Mouse (Mus musculus) heart, adult 2 months (tissue): ENCODE measurements around the gene Ech1. TPM values are rescaled to one million over a fixed set of nuclear protein-coding genes. Genes with fewer than 3 reads are reported as not detected.

Source experiments
- DNase-seq, 2 experiments: peaks; one replicate each; pipeline ENCODE4 v3.0.0; 2021
- H3K27ac ChIP-seq: fragments of 200-600 bp; 2 replicates; pipeline ENCODE4 v1.8.1; 2022
- H3K27me3 ChIP-seq: fragments of 200-500 bp; 2 replicates; pipeline ENCODE4 v1.6.1; 2012; ENCODE audit warnings: mild to moderate bottlenecking, low read length, inconsistent platforms, mixed read lengths; ENCODE audit not compliant: control insufficient read depth, insufficient read depth
- H3K36me3 ChIP-seq: fragments of 200-500 bp; 2 replicates; pipeline ENCODE4 v1.6.1; 2012; ENCODE audit warnings: low read length, inconsistent platforms; ENCODE audit not compliant: control insufficient read depth, insufficient read depth
- H3K4me1 ChIP-seq: fragments of 200-500 bp; 2 replicates; pipeline ENCODE4 v1.6.1; 2011; ENCODE audit warnings: low read length; ENCODE audit not compliant: control insufficient read depth, insufficient read depth
- H3K4me3 ChIP-seq: fragments of 200-600 bp; 2 replicates; pipeline ENCODE4 v1.8.1; 2022
- H3K79me2 ChIP-seq: fragments of 200-500 bp; replicated peaks from 2 replicates; pipeline ENCODE4 v1.6.1; 2012; ENCODE audit warnings: mild to moderate bottlenecking, inconsistent platforms, low read length, moderate library complexity, mixed read lengths; ENCODE audit not compliant: control insufficient read depth, insufficient read depth
- H3K9ac ChIP-seq: fragments of 200-500 bp; 2 replicates; pipeline ENCODE4 v1.6.1; 2012; ENCODE audit warnings: low read depth, mild to moderate bottlenecking, control low read depth, inconsistent platforms, low read length, mixed read lengths
- CTCF ChIP-seq: fragments of 200-600 bp; IDR thresholded peaks from 2 replicates; pipeline ENCODE4 v1.8.1; 2022; ENCODE audit warnings: antibody characterized with exemption, mild to moderate bottlenecking, moderate library complexity
- EP300 ChIP-seq: fragments of 200-500 bp; IDR thresholded peaks from 2 replicates; pipeline ENCODE4 v1.6.1; 2011; ENCODE audit warnings: low read depth, low read length, control low read depth; ENCODE audit not compliant: insufficient read depth
- POLR2A ChIP-seq: fragments of 200-500 bp; IDR thresholded peaks from 2 replicates; pipeline ENCODE4 v1.6.1; 2011; ENCODE audit warnings: mild to moderate bottlenecking, low read depth, low read length, control low read depth; ENCODE audit not compliant: insufficient read depth
- WGBS: fragments of 180-500 bp; shearing (Covaris S2); methylation state at CpG from one replicate; pipeline ENCODE4 v1.1.7; 2018; 5-methylcytosine and 5-hydroxymethylcytosine counted together
- intact Hi-C: fragments of 180-260 bp; cut with DNase I; formaldehyde crosslinking; loops from one replicate; pipeline ENCODE4 v1.15.1; 2025
- polyA plus RNA-seq: library from polyadenylated mRNA; depleted of rRNA; stranded (reverse); fragments of >200 nt; gene quantifications from 2 replicates; pipeline ENCODE4 v1.2.3, GENCODE M21; 2012
- total RNA-seq, 2 experiments: library from RNA; stranded (reverse); gene quantifications; 2 replicates each; pipeline ENCODE4 v1.2.3; 2021

Gene Ech1
- total and polyA plus RNA-seq, 3 experiments, result 1,826 to 2,229 (median 2,087) TPM

DNA sequence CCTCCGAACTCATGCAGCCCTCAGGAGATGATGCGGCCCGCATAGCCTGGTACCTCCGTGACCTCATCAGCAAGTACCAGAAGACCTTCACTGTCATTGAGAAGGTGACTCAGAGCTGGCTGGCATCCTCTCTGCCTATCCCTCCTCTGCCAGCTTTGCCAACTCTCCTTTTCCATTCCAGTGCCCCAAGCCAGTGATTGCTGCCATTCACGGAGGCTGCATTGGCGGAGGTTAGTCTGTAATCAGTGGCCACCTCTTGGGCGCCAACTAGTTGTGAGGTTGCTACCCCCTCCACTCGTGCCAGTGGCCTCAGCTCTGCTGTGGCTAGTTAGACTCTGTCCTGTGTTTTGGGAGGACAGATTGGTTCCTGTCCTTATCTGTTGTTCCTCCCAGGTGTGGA is 4.8 kb downstream of the Ech1 start:
- WGBS, result 62% methylated on average over 8 of the region's 8 CpGs
- peak overlapping the region; percentile 83 for H3K27ac ChIP-seq

DNA sequence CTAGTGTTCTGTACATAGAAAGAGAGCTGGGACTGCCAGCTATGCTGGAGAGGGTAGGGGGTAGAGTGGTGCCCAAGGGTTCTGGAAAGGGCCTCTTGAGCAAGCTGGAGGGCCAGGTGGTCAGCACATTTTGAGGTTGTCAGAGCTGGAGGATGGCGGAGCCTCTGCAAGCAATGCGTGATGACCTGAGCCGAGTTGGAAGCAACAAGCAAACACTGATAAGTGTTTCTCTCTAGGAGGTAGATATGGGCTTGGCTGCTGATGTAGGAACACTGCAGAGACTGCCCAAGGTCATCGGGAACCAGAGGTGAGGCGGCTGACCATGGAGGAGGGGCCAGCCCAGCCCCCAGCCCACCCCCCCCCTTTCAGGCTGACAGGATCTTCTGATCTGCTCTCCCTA is 6.0 kb downstream of the Ech1 start:
- H3K4me1 ChIP-seq, result peaks cover 6% of the 10 kb centered on the region
- no peak overlapping the region for H3K9ac ChIP-seq
- H3K36me3 ChIP-seq, result peaks cover 21% of the 10 kb centered on the region
- H3K27me3 ChIP-seq, result no peaks in the 10 kb centered on the region
- peak in 1 of 2 experiments; percentile 61 for DNase-seq
- TF ChIP-seq CTCF (no peak), EP300 (peak; percentile 73)
- intact Hi-C loops, result no loop called here
- H3K27ac ChIP-seq, result peak overlapping the region; percentile 83
- 61% methylated on average over 5 of the region's 5 CpGs for WGBS
- no peaks in the 10 kb centered on the region for H3K79me2 ChIP-seq
- H3K4me3 ChIP-seq, result no peak overlapping the region

More for the DNA sequence above, 4.8 kb downstream of the Ech1 start:
- DNase-seq, result peak; percentile 58 to 77
- Histone ChIP-seq H3K27me3 (no peaks in the 10 kb centered on the region), H3K4me3 (peak overlapping the region; percentile 25; the same call in 1 of the 2 replicates), H3K4me1 (peaks cover 6% of the 10 kb centered on the region), H3K36me3 (peaks cover 21% of the 10 kb centered on the region), H3K79me2 (no peaks in the 10 kb centered on the region), H3K9ac (no peak overlapping the region)
- intact Hi-C loops, result loop anchor here (5.0 kb wide), 1 partner anchor 37 kb away; no protein-coding TSS in a partner anchor
- TF ChIP-seq CTCF, result peak; percentile 19; the same call in 1 of the 2 replicates
- TF ChIP-seq EP300, result 0 out of 2 replicates have a peak, but pooled peaks have one; percentile 17
- 0 out of 2 replicates have a peak, but pooled peaks have one; percentile 52 for TF ChIP-seq POLR2A

DNA sequence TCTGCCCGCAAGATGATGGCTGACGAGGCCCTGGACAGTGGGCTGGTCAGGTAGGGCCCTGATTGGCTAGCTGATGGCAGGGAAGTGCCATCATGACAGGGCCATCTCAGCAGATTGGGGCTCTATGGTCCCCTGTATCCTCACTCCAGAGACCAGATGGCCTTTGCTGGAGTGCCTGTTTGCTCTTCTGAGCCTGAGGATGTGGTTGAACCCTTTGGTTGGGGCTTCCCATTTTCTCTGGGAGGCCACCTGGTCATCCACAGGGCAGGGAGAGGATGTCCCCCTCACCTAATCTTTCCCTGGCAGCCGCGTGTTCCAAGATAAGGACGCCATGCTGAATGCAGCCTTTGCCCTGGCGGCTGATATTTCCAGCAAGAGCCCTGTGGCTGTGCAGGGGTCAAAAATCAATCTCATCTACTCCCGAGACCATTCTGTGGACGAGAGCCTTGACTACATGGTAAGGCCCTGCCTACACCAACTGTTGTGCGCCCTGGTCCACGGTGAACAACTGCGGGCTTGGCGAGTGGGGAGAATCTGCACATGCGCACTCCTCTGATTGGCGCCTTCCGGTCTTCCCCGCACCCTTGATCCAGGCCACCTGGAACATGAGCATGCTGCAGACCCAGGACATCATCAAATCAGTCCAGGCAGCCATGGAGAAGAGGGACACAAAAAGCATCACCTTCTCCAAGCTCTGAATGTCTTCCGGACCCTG is 6.6 kb downstream of the Ech1 start:
- Histone ChIP-seq H3K79me2 (no peaks in the 10 kb centered on the region), H3K27me3 (no peaks in the 10 kb centered on the region), H3K36me3 (peaks cover 16% of the 10 kb centered on the region), H3K27ac (peak overlapping the region; percentile 65), H3K4me3 (no peak overlapping the region), H3K4me1 (peaks cover 4% of the 10 kb centered on the region), H3K9ac (no peak overlapping the region)
- TF ChIP-seq CTCF (no peak), EP300 (no peak), POLR2A (no peak)
- DNase-seq, result peak in 1 of 2 experiments; percentile 25
- 67% methylated on average over 17 of the region's 17 CpGs for WGBS
- intact Hi-C loops, result no loop called here

DNA sequence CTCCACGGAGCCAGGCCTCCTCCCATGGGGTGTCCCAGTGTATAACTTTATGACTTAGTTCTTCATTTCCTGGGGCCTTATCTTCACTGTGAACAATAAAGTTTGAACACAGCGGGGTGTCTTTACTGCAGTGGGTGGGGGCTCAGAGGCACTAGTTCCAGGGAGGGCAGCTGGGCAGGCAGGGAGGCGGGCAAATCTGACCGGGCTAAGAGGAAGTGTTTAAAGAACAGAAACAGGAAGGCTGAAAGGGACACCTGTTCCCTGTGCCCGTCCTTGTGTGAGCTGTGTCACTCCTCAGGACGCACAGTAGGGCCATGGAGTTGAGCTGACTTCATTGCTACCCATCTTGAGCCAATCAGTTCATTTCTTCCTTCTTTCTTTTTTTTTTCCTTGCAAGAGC is 7.1 kb downstream of the Ech1 start:
- 52% methylated on average over 6 of the region's 6 CpGs for WGBS
- intact Hi-C loops, result no loop called here

DNA sequence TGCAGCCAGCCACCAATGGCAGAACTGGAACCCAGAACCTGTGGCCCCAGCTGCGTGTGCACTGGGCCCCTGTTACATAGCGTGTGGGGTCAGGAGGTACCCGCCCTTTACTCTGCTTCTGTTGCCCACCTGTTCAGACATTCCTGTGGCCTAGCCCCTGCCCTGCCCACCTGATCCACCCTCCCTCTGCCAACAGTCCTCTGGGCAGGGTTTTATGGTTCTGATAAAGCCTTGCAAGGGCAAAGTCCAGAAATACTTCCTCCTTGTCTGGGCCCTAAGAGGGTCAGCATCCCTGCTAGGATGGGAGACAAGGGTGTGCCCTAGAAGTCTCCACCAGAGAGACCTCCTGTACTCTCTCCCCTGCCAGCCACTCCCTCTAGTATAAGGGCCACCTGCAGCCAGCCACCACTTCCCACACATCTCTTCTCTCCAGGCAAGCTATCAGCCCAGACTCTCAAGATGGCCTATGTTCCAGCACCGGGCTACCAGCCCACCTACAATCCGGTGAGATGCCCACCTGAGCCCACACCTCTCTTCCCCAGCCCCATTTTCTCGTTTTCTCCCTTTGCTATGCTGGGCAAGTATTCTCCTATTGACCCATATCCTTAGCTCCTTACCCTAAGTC is 8.8 kb downstream of the Ech1 start, which contains the start of gene Lgals4:
Gene Lgals4 (plus strand): TSS at position 132 of the 625 bp plus-strand sequence.
- H3K79me2 ChIP-seq, result no peaks in the 10 kb centered on the region
- no peak for DNase-seq
- intact Hi-C loops, result no loop called here

More for the DNA sequence above, 7.1 kb downstream of the Ech1 start:
- Histone ChIP-seq H3K9ac (no peak overlapping the region), H3K4me1 (peaks cover 3% of the 10 kb centered on the region), H3K27ac (peak overlapping the region; percentile 65; the same call in 1 of the 2 replicates), H3K79me2 (no peaks in the 10 kb centered on the region), H3K4me3 (no peak overlapping the region), H3K36me3 (peaks cover 14% of the 10 kb centered on the region), H3K27me3 (no peaks in the 10 kb centered on the region)
- TF ChIP-seq EP300 (no peak), CTCF (no peak), POLR2A (no peak)
- no peak for DNase-seq

More for the DNA sequence above, 8.8 kb downstream of the Ech1 start, which contains the start of gene Lgals4:
- no peaks in the 10 kb centered on the region for H3K27me3 ChIP-seq
- no peak; the same call in 1 of the 2 replicates for TF ChIP-seq POLR2A
- no peak for TF ChIP-seq CTCF
- peaks cover 6% of the 10 kb centered on the region; the same call in 1 of the 2 replicates for H3K36me3 ChIP-seq
- no peak within 1 kb of the TSS for H3K4me3 ChIP-seq
- H3K4me1 ChIP-seq, result peaks cover 3% of the 10 kb centered on the region
- H3K27ac ChIP-seq, result no peak within 1 kb of the TSS
- WGBS, result 82% methylated on average over 6 of the region's 6 CpGs
- H3K9ac ChIP-seq, result no peak within 1 kb of the TSS
